Mouse (Mus musculus) left cerebral cortex, adult 2 months (tissue): ENCODE data around the gene Palld. TPM values are rescaled to one million over a fixed set of nuclear protein-coding genes. Genes with fewer than 3 reads are reported as not detected.

ENCODE experiments used
- DNase-seq, 2 experiments: peaks; one replicate each; pipeline ENCODE4 v3.0.0; 2021 to 2022; ENCODE audit warnings: low spot score in 2 of 2, mixed read lengths in 1 of 2; ENCODE audit errors: extremely low spot score in 1 of 2
- H3K27ac ChIP-seq: fragments of 200-600 bp; 2 replicates; pipeline ENCODE4 v1.8.1; 2022
- H3K4me3 ChIP-seq: fragments of 200-600 bp; 2 replicates; pipeline ENCODE4 v1.8.1; 2022
- CTCF ChIP-seq: fragments of 200-600 bp; IDR thresholded peaks from 2 replicates; pipeline ENCODE4 v1.8.1; 2022; ENCODE audit warnings: antibody characterized with exemption, mild to moderate bottlenecking, moderate library complexity
- intact Hi-C: fragments of 180-260 bp; cut with DNase I; formaldehyde crosslinking; loops from one replicate; pipeline ENCODE4 v1.15.1; 2025
- total RNA-seq, 2 experiments: library from RNA; stranded (reverse); gene quantifications; 2 replicates each; pipeline ENCODE4 v1.2.3; 2021

Gene Palld
- total RNA-seq, 2 experiments from 2014 or later: 4.1 to 4.9 TPM

DNA sequence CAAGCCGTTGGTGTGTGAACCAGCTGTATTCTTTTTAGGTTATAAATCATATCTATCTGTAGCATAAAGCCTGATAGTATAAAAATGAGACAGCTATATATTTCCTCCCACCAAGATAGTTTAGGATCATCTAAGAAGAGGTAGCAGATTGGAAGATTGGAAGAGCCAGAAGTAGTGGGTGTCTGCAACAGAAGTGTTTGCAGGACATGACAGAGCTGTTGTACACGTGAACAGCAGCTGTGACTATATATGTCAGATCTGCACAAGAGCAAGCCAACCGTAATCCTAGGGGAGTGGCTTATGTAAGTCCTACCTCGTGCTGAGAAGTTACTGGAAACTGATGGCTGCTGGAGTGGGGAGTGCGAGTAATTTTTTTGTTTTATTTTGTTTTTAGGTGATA is 240.9 kb downstream of the Palld start:
- no peak for TF ChIP-seq CTCF
- DNase-seq: no peak
- intact Hi-C loops: no loop called here
- H3K27ac ChIP-seq: no peak overlapping the region
- no peak overlapping the region for H3K4me3 ChIP-seq

- TF ChIP-seq CTCF: no peak
- DNase-seq: no peak
- H3K27ac ChIP-seq: no peak overlapping the region
- intact Hi-C loops: no loop called here
- H3K4me3 ChIP-seq: no peak overlapping the region
Measured at GRCm38 (mm10) chr8:61660961-61661360, 241.5 kb downstream of the Palld start.

DNA sequence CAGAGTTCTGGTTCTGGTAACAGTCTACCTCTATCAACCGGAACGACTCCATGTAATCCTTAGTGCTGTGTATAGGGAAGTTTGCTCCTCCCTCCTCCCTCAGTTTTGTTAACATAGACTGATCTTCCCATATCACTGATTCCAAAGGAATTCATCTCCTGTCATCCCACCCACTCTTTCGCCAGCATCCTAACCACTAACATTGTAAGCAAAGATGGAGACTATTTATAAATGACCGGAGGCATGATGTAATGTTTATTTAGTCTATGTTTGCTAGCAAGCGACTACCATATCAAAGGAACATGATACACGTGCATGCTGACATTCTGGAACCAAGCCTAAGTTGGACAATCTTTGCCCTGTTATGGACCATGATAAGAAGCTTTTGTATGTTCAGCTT is 250.5 kb downstream of the Palld start:
- intact Hi-C loops: no loop called here
- no peak for DNase-seq

DNA sequence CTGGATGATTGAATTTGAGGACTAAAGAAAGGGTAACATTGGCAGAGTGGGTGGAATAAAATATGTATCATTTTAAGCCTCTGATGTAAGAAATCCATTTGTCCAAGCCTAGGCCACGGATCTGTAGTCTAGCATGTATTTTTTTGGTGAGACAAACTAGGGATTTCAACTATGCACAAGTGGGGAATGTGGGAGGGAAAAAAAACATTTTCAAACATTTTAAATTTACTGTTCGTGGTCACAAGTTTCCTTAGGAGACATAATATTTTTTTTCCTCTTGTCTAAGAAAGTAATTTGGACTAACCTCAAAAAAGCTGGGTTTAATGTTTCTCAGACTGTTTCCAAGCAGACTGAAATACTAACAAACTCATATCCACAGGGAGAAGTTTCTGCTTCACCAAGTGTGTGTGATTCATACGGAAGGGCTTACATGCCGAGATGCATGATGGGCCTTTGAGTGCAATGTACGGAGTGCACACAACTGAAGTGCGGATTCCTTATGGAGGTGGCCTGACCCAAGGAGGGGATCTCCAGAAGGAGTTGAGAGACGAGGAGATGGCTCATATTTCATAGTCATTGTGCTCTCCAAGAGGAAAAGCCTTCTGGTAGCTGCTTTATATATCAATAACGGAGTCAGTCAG is 256.2 kb downstream of the Palld start:
- intact Hi-C loops: no loop called here
- TF ChIP-seq CTCF: no peak
- H3K27ac ChIP-seq: no peak overlapping the region
- no peak overlapping the region for H3K4me3 ChIP-seq
- no peak for DNase-seq

More for the DNA sequence above, 250.5 kb downstream of the Palld start:
- no peak for TF ChIP-seq CTCF
- Histone ChIP-seq H3K4me3 (no peak overlapping the region), H3K27ac (no peak overlapping the region)

DNA sequence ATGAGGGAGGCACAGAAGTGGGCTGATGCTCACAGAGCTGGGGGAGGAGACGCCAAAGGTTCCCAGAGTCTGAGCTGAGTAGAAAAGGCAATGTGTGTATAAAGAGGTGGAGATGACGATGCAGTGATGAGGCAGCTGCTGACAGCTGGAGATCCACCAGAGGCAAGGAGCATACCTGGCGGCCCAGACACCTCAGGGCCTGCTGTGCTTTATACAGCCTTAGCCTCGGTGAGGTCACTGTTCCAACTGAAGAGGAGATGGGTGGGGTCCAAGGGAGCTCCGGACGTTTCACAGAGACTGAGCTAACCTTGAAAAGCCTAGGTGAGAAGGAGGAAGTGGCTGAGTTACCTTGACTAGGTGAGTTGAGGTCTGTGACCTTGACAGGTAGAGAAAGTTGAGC is 256.8 kb downstream of the Palld start:
- intact Hi-C loops: no loop called here
- Histone ChIP-seq H3K4me3 (no peak overlapping the region), H3K27ac (no peak overlapping the region)
- TF ChIP-seq CTCF: no peak
- no peak for DNase-seq

DNA sequence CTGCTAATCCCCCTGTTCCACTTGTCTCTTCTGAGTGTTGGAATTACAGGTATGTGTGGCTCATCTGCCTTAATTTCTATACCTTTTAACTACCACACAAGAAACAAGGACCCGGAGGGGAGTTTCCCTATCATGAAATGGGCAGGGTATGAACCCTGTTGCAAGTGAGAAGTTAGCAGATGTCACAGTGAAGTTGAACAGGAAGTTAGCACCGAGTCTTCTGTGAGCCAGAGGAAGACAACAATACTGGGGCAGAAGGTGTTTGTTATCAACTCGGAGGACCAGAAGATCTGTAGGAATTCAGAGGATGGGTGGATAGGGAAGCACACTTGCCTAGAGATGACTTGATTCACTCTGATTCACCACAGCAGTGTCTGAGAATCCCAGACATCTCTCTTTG is 259.3 kb downstream of the Palld start:
- no peak for DNase-seq
- Histone ChIP-seq H3K4me3 (no peak overlapping the region), H3K27ac (no peak overlapping the region)
- no peak for TF ChIP-seq CTCF
- intact Hi-C loops: no loop called here

GRCm38 (mm10) chr8:61642358-61642847 is 260.1 kb downstream of the Palld start:
- DNase-seq: no peak
- H3K4me3 ChIP-seq: no peak overlapping the region
- H3K27ac ChIP-seq: no peak overlapping the region
- intact Hi-C loops: no loop called here
- no peak for TF ChIP-seq CTCF

- DNase-seq: no peak
Measured at GRCm38 (mm10) chr8:61639596-61639995, 262.9 kb downstream of the Palld start.

DNA sequence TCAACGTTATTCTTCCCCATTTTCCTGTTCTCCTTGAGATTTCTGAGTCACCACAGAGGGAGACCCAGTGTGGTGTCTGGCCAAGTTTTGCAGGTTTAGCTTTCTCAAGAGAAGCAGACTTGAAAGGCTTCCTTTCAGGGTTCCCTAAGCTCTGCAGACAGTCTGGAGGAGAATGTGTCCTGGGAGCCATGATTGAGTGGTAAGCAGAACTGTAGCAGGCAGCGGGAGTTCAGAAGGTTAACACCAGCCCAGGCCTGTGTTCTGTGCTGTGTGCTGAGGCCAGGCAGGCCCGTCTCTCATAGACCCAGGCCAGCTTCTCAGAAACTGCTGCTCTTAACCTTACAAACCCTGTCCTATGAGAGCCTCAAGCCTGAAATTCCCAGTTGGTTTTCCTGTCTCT is 263.5 kb downstream of the Palld start:
- DNase-seq: no peak
- Histone ChIP-seq H3K4me3 (no peak overlapping the region), H3K27ac (no peak overlapping the region)
- no peak for TF ChIP-seq CTCF
- intact Hi-C loops: no loop called here

More at GRCm38 (mm10) chr8:61639596-61639995, 262.9 kb downstream of the Palld start:
- Histone ChIP-seq H3K4me3 (no peak overlapping the region), H3K27ac (no peak overlapping the region)
- intact Hi-C loops: no loop called here
- TF ChIP-seq CTCF: no peak

DNA sequence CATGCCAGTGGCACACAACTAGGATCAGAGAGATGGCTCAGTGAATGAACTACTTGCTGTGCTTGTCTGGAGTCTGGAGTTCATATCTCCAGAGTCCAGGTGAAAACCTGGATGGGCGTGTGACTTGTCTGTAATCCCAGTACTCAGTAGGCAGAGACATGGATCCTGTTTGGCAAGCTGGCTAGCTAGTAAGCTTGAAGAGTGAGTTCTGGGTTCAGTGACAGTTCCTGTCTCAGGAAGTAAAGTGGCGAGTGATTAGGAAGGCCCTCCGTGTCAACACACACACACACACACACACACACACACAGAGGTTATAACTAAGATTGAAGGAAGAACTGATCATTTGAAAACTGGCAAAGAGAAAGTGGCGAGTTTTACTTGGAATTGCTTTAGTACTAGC is 264.8 kb downstream of the Palld start:
- H3K4me3 ChIP-seq: no peak overlapping the region
- intact Hi-C loops: no loop called here
- no peak for TF ChIP-seq CTCF
- DNase-seq: no peak
- no peak overlapping the region for H3K27ac ChIP-seq

DNA sequence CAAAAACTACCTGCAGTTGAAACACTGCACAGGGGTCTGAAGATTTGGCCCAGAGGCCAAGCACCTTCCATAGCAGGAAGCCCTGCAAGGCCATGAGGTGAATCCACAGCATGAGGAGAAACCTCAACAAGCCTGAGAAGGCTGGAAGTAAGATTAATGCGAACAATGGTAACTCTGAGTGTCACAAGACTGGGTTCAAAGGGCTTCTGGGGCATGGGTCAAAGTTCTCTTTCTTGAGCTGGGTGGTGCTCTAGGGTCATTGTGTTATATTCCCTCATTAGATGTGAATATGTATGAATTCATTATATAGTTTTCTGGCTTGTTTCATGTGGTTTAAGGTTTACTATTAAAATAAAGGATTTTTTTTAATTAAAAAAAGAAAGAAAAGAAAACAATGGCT is 267.7 kb downstream of the Palld start:
- H3K27ac ChIP-seq: no peak overlapping the region
- intact Hi-C loops: no loop called here
- DNase-seq: no peak
- no peak for TF ChIP-seq CTCF
- no peak overlapping the region for H3K4me3 ChIP-seq

GRCm38 (mm10) chr8:61632331-61632730 is 270.2 kb downstream of the Palld start:
- no peak overlapping the region for H3K27ac ChIP-seq

GRCm38 (mm10) chr8:61629631-61629968 is 272.9 kb downstream of the Palld start:
- DNase-seq: no peak
- Histone ChIP-seq H3K27ac (no peak overlapping the region), H3K4me3 (no peak overlapping the region)
- intact Hi-C loops: no loop called here
- no peak for TF ChIP-seq CTCF

More at GRCm38 (mm10) chr8:61632331-61632730, 270.2 kb downstream of the Palld start:
- no peak for DNase-seq
- intact Hi-C loops: no loop called here
- no peak overlapping the region for H3K4me3 ChIP-seq
- TF ChIP-seq CTCF: no peak
